ENCODE assay signal across 8 mouse cellular contexts in the genomic region with DNA sequence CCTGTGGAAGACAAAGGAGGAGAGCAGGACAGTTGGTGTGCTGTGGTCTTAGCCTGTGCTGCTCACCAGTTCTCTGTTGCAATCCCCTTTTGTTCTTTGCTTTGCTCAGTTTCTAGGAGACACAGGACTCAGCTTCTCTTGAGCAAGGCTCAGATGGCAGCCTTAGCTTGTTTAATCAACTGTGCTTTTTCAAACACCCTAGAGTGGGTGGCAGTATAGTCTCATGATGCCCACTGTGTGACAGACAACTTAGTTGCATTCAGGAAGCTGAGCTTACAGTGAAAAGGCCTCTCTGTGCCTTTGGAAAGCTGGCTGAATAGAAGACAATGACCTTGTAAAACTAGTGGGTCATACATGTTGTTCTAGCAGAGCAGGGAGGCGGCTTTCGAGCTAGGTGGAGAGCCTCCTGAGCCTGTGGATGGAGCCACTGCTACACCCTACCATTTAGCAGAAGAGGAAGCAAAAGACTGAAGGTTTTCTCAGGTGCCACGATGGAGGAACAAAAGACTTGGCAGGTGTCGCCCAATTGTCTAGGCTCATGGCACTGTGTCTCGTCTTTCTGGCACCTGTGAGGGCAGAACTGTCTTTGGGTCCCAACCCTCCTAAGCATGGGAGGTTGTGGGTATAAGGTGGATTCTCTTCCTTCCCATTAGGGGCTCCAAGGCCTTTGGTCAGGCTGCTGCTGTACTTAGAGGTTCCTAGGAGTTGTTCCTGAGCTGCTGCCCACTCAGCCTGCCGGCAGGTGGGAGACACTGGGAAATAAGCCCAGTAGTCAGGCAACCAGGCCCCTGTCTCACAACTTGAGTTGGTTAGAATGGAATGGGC.
A peak's percentile ranks its signal among the peaks of the same experiment; 100 is the strongest.
DNase-seq lines count a peak whose midpoint lies in the region; ATAC-seq lines count a peak whose summit lies in the region.
"Not testable (repeated sequence)": the region's sequence is repeated elsewhere in the genome, so short reads cannot be mapped to it uniquely, and the experiment has no call there.

No protein-coding gene starts in this region.

- peak; percentile 11 for ATAC-seq in forebrain, embryonic 13.5 days
- ATAC-seq in heart, embryonic 13.5 days (ENCODE audit: extremely low read depth, insufficient number of reproducible peaks, low FRiP score, low TSS enrichment) = peak; percentile 20; the same call in 1 of the 2 replicates

- peaks cover 16% of the 10 kb centered on the region for H3K9me3 ChIP-seq in forebrain, embryonic 13.5 days (replicated peaks)
- peaks cover 15% of the 10 kb centered on the region for H3K9me3 ChIP-seq in heart, embryonic 13.5 days

- H3K36me3 ChIP-seq in forebrain, embryonic 13.5 days (ENCODE audit: poor library complexity, severe bottlenecking) = peaks cover 17% of the 10 kb centered on the region
- peaks cover 10% of the 10 kb centered on the region for H3K36me3 ChIP-seq in heart, embryonic 13.5 days

- intact Hi-C loops in left cerebral cortex, postnatal 10 days (cut with DNase I) = not testable (repeated sequence)

- H3K4me3 ChIP-seq in forebrain, embryonic 13.5 days; heart, embryonic 13.5 days: not testable (repeated sequence)

- DNase-seq in adrenal gland, postnatal 4 days (ENCODE audit: low spot score in 2 of 2) = peak; percentile 100
- peak; percentile 91 for DNase-seq in kidney, adult 8-10 months
- peak; percentile 95 to 96 for DNase-seq in left cerebral cortex, postnatal 10 days (ENCODE audit: extremely low spot score in 1 of 2, low spot score in 2 of 2)
- peak; percentile 87 for DNase-seq in lung, postnatal 25 days (ENCODE audit: low spot score)
- DNase-seq in right cerebral cortex, adult 2 months (ENCODE audit: low spot score in 2 of 2) = peak; percentile 99
- DNase-seq in urinary bladder, adult 2 months (ENCODE audit: low spot score) = peak; percentile 100

- H3K27me3 ChIP-seq in forebrain, embryonic 13.5 days; heart, embryonic 13.5 days (replicated peaks): not testable (repeated sequence)

- H3K4me1 ChIP-seq in forebrain, embryonic 13.5 days; heart, embryonic 13.5 days: not testable (repeated sequence)

- not testable (repeated sequence) for H3K4me2 ChIP-seq in forebrain, embryonic 13.5 days; heart, embryonic 13.5 days

- not testable (repeated sequence) for H3K27ac ChIP-seq in forebrain, embryonic 13.5 days; heart, embryonic 13.5 days (replicated peaks)

- WGBS in forebrain, embryonic 13.5 days = 83% methylated on average over 6 of the region's 6 CpGs
- WGBS in heart, embryonic 13.5 days = 72% methylated on average over 6 of the region's 6 CpGs

- H3K9ac ChIP-seq in forebrain, embryonic 13.5 days; heart, embryonic 13.5 days: not testable (repeated sequence)
